Mouse (Mus musculus): ENCODE data around the gene Pinlyp.
"Not testable (repeated sequence)": the region's sequence is repeated elsewhere in the genome, so short reads cannot be mapped to it uniquely, and the experiment has no call there.

Pinlyp gene

GRCm38 (mm10) chr7:24522805-24523204 lies 23.1 kb downstream of the Pinlyp start:
- DNase-seq: no peak

DNA sequence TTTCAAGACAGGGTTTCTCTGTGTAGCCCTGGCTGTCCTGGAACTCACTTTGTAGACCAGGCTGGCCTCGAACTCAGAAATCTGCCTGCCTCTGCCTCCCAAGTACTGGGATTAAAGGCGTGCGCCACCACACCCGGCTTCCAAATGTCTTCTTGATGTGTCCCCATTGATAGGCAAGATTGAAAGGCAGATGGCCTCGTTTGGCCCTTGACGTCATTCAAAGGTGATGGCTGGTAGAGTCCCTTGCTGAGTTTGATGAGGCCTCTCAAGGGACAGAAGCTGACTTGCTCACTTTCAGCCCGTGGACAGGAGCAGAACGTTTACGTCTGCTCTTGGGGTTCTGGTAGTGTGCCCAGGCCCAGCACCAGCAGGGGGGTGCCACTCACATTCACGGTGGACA lies 25.9 kb downstream of the Pinlyp start:
- not testable (repeated sequence) for DNase-seq

DNA sequence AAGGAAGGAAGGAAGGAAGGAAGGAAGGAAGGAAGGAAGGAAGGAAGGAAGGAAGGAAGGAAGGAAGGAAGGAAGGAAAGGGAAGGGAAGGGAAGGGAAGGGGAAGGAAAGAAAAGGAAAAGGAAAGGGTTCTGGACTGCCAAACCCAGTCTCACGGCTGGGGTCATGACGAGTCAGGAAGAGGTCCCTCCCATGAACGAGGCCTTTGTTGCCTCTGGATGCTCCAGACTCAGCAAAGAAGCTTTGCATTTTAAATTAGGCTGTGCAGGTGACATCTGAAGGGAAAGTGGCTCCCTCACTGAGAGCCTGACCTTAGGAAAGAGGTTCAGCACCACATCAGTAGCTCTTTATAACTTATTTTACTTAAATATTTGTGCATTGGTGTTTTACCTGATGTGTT lies 26.8 kb downstream of the Pinlyp start:
- no peak for DNase-seq

GRCm38 (mm10) chr7:24517654-24518053 lies 28.3 kb downstream of the Pinlyp start:
- peak; percentile 94 for DNase-seq

GRCm38 (mm10) chr7:24517077-24517476 lies 28.8 kb downstream of the Pinlyp start:
- DNase-seq: no peak

DNA sequence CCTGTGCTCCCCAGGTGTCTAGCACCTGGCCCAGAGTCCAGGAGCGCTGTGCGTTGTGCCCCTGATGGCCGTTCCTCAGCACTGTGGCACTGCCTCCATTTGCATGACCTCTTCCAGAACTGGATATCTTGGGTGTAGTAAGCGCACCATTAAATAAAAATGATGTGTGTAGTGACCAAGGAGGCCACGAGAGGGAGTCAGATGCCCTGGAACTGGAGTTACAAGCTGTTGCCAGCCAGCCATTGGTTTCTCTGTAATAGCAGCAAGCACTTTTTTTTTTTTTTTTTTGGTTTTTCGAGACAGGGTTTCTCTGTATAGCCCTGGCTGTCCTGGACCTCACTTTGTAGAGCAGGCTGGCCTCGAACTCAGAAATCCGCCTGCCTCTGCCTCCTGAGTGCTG lies 29.6 kb downstream of the Pinlyp start:
- not testable (repeated sequence) for DNase-seq

- DNase-seq: no peak
Observed at GRCm38 (mm10) chr7:24512355-24512754, 33.6 kb downstream of the Pinlyp start, which contains the start of gene AC161166.1. AC161166.1 (minus strand) TSS chr7:24512455.

- DNase-seq: no peak
Observed at GRCm38 (mm10) chr7:24507726-24508114, 38.2 kb downstream of the Pinlyp start.

GRCm38 (mm10) chr7:24506838-24507725 lies 38.8 kb downstream of the Pinlyp start, which contains the start of gene Zfp428:
Zfp428 (plus strand) TSS chr7:24507006.
- peak; percentile 99 for DNase-seq

- DNase-seq: peak; percentile 94
Observed at GRCm38 (mm10) chr7:24506476-24506837, 39.5 kb downstream of the Pinlyp start.

GRCm38 (mm10) chr7:24506065-24506459 lies 39.9 kb downstream of the Pinlyp start:
- DNase-seq: no peak

- no peak for DNase-seq
Observed at GRCm38 (mm10) chr7:24505447-24506064, 40.4 kb downstream of the Pinlyp start.

GRCm38 (mm10) chr7:24504868-24505267 lies 41.0 kb downstream of the Pinlyp start:
- DNase-seq: no peak

DNA sequence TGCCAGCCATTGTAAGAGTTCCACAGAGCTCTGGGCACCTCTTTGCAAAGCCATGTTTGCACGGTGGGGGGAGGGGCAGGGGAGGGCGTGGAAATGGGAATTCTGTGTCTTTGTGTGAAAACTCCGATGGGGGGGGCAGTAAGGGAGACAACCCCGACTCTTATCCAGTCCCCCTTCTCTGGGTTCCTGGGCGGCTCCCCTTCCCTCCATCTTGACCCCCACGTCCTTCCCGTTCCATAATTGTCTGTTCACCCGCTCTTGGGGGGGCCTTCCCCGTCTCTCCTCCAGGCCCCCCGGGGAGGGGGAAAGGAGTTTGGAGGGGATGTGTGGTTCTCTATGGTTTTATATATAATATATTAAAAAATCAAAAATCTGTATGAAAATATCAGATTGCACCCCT lies 41.9 kb downstream of the Pinlyp start:
- DNase-seq: no peak

DNA sequence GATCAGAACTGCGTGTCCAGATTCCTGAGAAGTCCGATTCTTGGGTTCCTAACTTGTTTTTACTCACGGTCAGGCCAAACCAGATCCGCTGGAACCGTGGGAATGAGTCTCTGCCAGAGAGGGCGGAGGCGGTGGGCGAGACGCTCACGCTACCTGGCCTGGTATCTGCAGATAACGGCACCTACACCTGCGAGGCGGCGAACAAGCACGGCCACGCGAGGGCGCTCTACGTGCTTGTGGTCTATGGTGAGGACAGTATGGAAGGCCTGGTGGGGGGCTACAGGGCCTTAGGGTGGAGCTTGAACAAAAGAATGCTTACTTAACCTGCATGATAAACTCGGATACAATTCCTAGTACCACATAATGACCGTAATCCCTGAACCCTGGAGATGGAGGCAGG lies 44.4 kb downstream of the Pinlyp start:
- no peak for DNase-seq

GRCm38 (mm10) chr7:24500929-24501328 lies 45.0 kb downstream of the Pinlyp start:
- no peak for DNase-seq

GRCm38 (mm10) chr7:24499856-24500577 lies 45.9 kb downstream of the Pinlyp start:
- DNase-seq: no peak

Data from heart, adult 11 months (tissue).